Mouse (Mus musculus) midbrain, postnatal 0 days (tissue): ENCODE results near the gene Pdlim5. TPM values are rescaled to one million over a fixed set of nuclear protein-coding genes. Genes with fewer than 3 reads are reported as not detected.

Source experiments
- ATAC-seq: fragments of 200-750 bp; cut with Nextera tagmentation; 2 replicates; pipeline ENCODE4 v1.8.0; 2017; ENCODE audit warnings: moderate number of reproducible peaks, mild to moderate bottlenecking, moderate TSS enrichment, moderate library complexity; ENCODE audit not compliant: low FRiP score
- DNase-seq: peaks from one replicate; pipeline ENCODE4 v3.0.0-alpha.2; 2015; ENCODE audit warnings: low spot score
- H3K27ac ChIP-seq: fragments of 300-500 bp; sonication (generic); 2 replicates; pipeline ENCODE4 v1.5.1; 2014; ENCODE audit warnings: low read depth, mild to moderate bottlenecking, low read length, mixed read lengths
- H3K27me3 ChIP-seq: fragments of 300-500 bp; sonication (generic); 2 replicates; pipeline ENCODE4 v1.6.1; 2014; ENCODE audit warnings: low read length, control low read depth, mixed read lengths; ENCODE audit not compliant: insufficient read depth
- H3K36me3 ChIP-seq: fragments of 300-500 bp; sonication (generic); 2 replicates; pipeline ENCODE4 v1.6.1; 2014; ENCODE audit warnings: low read length, control low read depth, mixed read lengths; ENCODE audit not compliant: insufficient read depth
- H3K4me1 ChIP-seq: fragments of 300-500 bp; sonication (generic); 2 replicates; pipeline ENCODE4 v1.6.1; 2014; ENCODE audit warnings: mild to moderate bottlenecking, control low read depth, antibody characterized with exemption, low read length, mixed read lengths; ENCODE audit not compliant: insufficient read depth
- H3K4me2 ChIP-seq: fragments of 300-500 bp; sonication (generic); 2 replicates; pipeline ENCODE4 v1.6.1; 2014; ENCODE audit warnings: low read depth, mild to moderate bottlenecking, low read length, mixed read lengths; ENCODE audit not compliant: poor library complexity, severe bottlenecking
- H3K4me3 ChIP-seq: fragments of 300-500 bp; sonication (generic); 2 replicates; pipeline ENCODE4 v1.5.1; 2014; ENCODE audit warnings: low read depth, mild to moderate bottlenecking, low read length, moderate library complexity
- H3K9ac ChIP-seq: fragments of 300-500 bp; sonication (generic); replicated peaks from 2 replicates; pipeline ENCODE4 v1.6.1; 2014; ENCODE audit warnings: mild to moderate bottlenecking, low read length, moderate library complexity, mixed read lengths; ENCODE audit not compliant: poor library complexity, severe bottlenecking
- H3K9me3 ChIP-seq: fragments of 300-500 bp; sonication (generic); 2 replicates; pipeline ENCODE4 v1.6.1; 2016; ENCODE audit warnings: low read length, control low read depth
- CTCF ChIP-seq: IDR thresholded peaks from 2 replicates; pipeline ENCODE4 v1.5.1; 2016; ENCODE audit warnings: antibody characterized with exemption, mild to moderate bottlenecking
- WGBS: fragments of 180-500 bp; shearing (Covaris S2); extraction: QIAGEN DNeasy Blood & Tissue Kit; methylation state at CpG from one replicate; pipeline ENCODE4 v1.1.7; 2014; 5-methylcytosine and 5-hydroxymethylcytosine counted together
- polyA plus RNA-seq: library from polyadenylated mRNA; unstranded; fragments of >200 nt; fragmentation: Nextera tagmentation; extraction: Ambion mirVana; gene quantifications from 2 replicates; pipeline ENCODE4 v1.2.1, GENCODE M21; 2015
- total RNA-seq: library from RNA; depleted of rRNA; stranded (reverse); fragments of >200 nt; gene quantifications from 2 replicates; pipeline ENCODE4 v1.2.3, GENCODE M21; 2014

The Pdlim5 gene
- total and polyA plus RNA-seq, 2 experiments from 2014 or later, result 13.7 to 28.1 TPM

- Histone ChIP-seq H3K9me3 (no peaks in the 10 kb centered on the region), H3K4me1 (no peaks in the 10 kb centered on the region), H3K27me3 (no peaks in the 10 kb centered on the region), H3K9ac (no peak overlapping the region), H3K27ac (no peak overlapping the region), H3K4me3 (no peak overlapping the region), H3K4me2 (no peak overlapping the region), H3K36me3 (no peaks in the 10 kb centered on the region)
- WGBS, result 30% methylated on average over 1 of the region's 1 CpGs
- ATAC-seq (no peak), DNase-seq (no peak)
- no peak for TF ChIP-seq CTCF
Observed at GRCm38 (mm10) chr3:142375106-142375505, 20.4 kb downstream of the Pdlim5 start.

- Histone ChIP-seq H3K36me3 (no peaks in the 10 kb centered on the region), H3K9me3 (no peaks in the 10 kb centered on the region), H3K4me2 (no peak overlapping the region), H3K9ac (no peak overlapping the region), H3K4me1 (no peaks in the 10 kb centered on the region), H3K4me3 (no peak overlapping the region), H3K27me3 (no peaks in the 10 kb centered on the region), H3K27ac (no peak overlapping the region)
- ATAC-seq (no peak), DNase-seq (no peak)
- 91% methylated on average over 6 of the region's 6 CpGs for WGBS
- TF ChIP-seq CTCF, result no peak
Observed at GRCm38 (mm10) chr3:142372465-142373147, 22.9 kb downstream of the Pdlim5 start.

GRCm38 (mm10) chr3:142368411-142368810, 27.1 kb downstream of the Pdlim5 start:
- no peak overlapping the region for H3K4me3 ChIP-seq
- no peak overlapping the region for H3K4me2 ChIP-seq
- no peaks in the 10 kb centered on the region for H3K27me3 ChIP-seq
- no peaks in the 10 kb centered on the region for H3K36me3 ChIP-seq
- no peak overlapping the region for H3K27ac ChIP-seq
- no peak for TF ChIP-seq CTCF
- no peak overlapping the region for H3K9ac ChIP-seq
- no peak for ATAC-seq
- WGBS, result 87% methylated on average over 9 of the region's 9 CpGs
- H3K4me1 ChIP-seq, result no peaks in the 10 kb centered on the region
- no peak for DNase-seq
- no peaks in the 10 kb centered on the region for H3K9me3 ChIP-seq

GRCm38 (mm10) chr3:142362092-142362491, 33.4 kb downstream of the Pdlim5 start:
- DNase-seq (peak; percentile 10), ATAC-seq (no peak)
- TF ChIP-seq CTCF, result no peak
- no peak overlapping the region for H3K4me2 ChIP-seq
- no peaks in the 10 kb centered on the region for H3K4me1 ChIP-seq
- H3K27me3 ChIP-seq, result no peaks in the 10 kb centered on the region
- no peak overlapping the region for H3K4me3 ChIP-seq
- no peak overlapping the region for H3K9ac ChIP-seq
- H3K36me3 ChIP-seq, result no peaks in the 10 kb centered on the region
- WGBS, result 63% methylated on average over 6 of the region's 6 CpGs
- no peak overlapping the region for H3K27ac ChIP-seq
- H3K9me3 ChIP-seq, result no peaks in the 10 kb centered on the region

- Histone ChIP-seq H3K27ac (no peak overlapping the region), H3K9me3 (no peaks in the 10 kb centered on the region), H3K36me3 (no peaks in the 10 kb centered on the region), H3K27me3 (no peaks in the 10 kb centered on the region), H3K9ac (no peak overlapping the region), H3K4me2 (no peak overlapping the region), H3K4me1 (no peaks in the 10 kb centered on the region), H3K4me3 (no peak overlapping the region)
- no peak for ATAC-seq
- no peak for TF ChIP-seq CTCF
- DNase-seq, result no peak
Observed at GRCm38 (mm10) chr3:142358951-142359350, 36.5 kb downstream of the Pdlim5 start.

- no peak for TF ChIP-seq CTCF
- 89% methylated on average over 4 of the region's 4 CpGs for WGBS
- H3K27me3 ChIP-seq, result no peaks in the 10 kb centered on the region
- ATAC-seq (no peak), DNase-seq (no peak)
- no peak overlapping the region for H3K4me2 ChIP-seq
- H3K9ac ChIP-seq, result no peak overlapping the region
- H3K9me3 ChIP-seq, result no peaks in the 10 kb centered on the region
- no peaks in the 10 kb centered on the region for H3K36me3 ChIP-seq
- no peak overlapping the region for H3K27ac ChIP-seq
- no peak overlapping the region for H3K4me3 ChIP-seq
- no peaks in the 10 kb centered on the region for H3K4me1 ChIP-seq
Observed at GRCm38 (mm10) chr3:142356661-142357060, 38.8 kb downstream of the Pdlim5 start.
